Mouse (Mus musculus): ENCODE results near the gene Alg14. TPM values are rescaled to one million over a fixed set of nuclear protein-coding genes. Genes with fewer than 3 reads are reported as not detected.

The Alg14 gene
- polyA plus RNA-seq, 1 experiment from 2014 or later = 17.7 TPM

GRCm38 (mm10) chr3:121351257-121351656 lies 59.7 kb downstream of the Alg14 start:
- ATAC-seq (ENCODE audit: low read depth) = no peak
- no peak overlapping the region for H3K9ac ChIP-seq
- no peak overlapping the region for H3K4me2 ChIP-seq
- 73% methylated on average over 6 of the region's 6 CpGs for WGBS (ENCODE audit: insufficient replicate concordance)
- DNase-seq = no peak
- no peak overlapping the region for H3K4me3 ChIP-seq (replicated peaks)
- H3K27me3 ChIP-seq = no peaks in the 10 kb centered on the region
- no peak overlapping the region for H3K27ac ChIP-seq
- H3K4me1 ChIP-seq (replicated peaks) = peaks cover 12% of the 10 kb centered on the region; the same call in 1 of the 2 replicates
- H3K9me3 ChIP-seq (replicated peaks) = no peaks in the 10 kb centered on the region
- 0 out of 2 replicates have a peak, but pooled peaks cover 3% of the 10 kb centered on the region for H3K36me3 ChIP-seq

GRCm38 (mm10) chr3:121354281-121354680 lies 62.7 kb downstream of the Alg14 start:
- no peak for DNase-seq
- no peak overlapping the region for H3K4me2 ChIP-seq
- 0 out of 2 replicates have a peak, but pooled peaks cover 9% of the 10 kb centered on the region for H3K4me1 ChIP-seq (replicated peaks)

GRCm38 (mm10) chr3:121354861-121355470 lies 63.4 kb downstream of the Alg14 start:
- no peak for ATAC-seq (ENCODE audit: low read depth)
- H3K4me3 ChIP-seq (replicated peaks) = no peak overlapping the region
- H3K36me3 ChIP-seq = 0 out of 2 replicates have a peak, but pooled peaks cover 3% of the 10 kb centered on the region
- DNase-seq = no peak
- H3K9ac ChIP-seq = no peak overlapping the region
- no peak overlapping the region for H3K4me2 ChIP-seq
- no peak overlapping the region for H3K27ac ChIP-seq
- H3K4me1 ChIP-seq (replicated peaks) = 0 out of 2 replicates have a peak, but pooled peaks cover 9% of the 10 kb centered on the region
- H3K9me3 ChIP-seq (replicated peaks) = no peaks in the 10 kb centered on the region
- WGBS (ENCODE audit: insufficient replicate concordance) = 79% methylated on average over 18 of the region's 18 CpGs
- no peaks in the 10 kb centered on the region for H3K27me3 ChIP-seq

More at GRCm38 (mm10) chr3:121354281-121354680, 62.7 kb downstream of the Alg14 start:
- H3K9me3 ChIP-seq (replicated peaks) = no peaks in the 10 kb centered on the region
- H3K27ac ChIP-seq = no peak overlapping the region
- no peak for ATAC-seq (ENCODE audit: low read depth)
- no peak overlapping the region for H3K9ac ChIP-seq
- no peak overlapping the region for H3K4me3 ChIP-seq (replicated peaks)
- WGBS (ENCODE audit: insufficient replicate concordance) = 53% methylated on average over 9 of the region's 9 CpGs
- H3K27me3 ChIP-seq = no peaks in the 10 kb centered on the region
- H3K36me3 ChIP-seq = 0 out of 2 replicates have a peak, but pooled peaks cover 3% of the 10 kb centered on the region

- no peak for ATAC-seq (ENCODE audit: low read depth)
- Histone ChIP-seq H3K27me3 (no peaks in the 10 kb centered on the region), H3K9me3 (replicated peaks) (no peaks in the 10 kb centered on the region), H3K4me1 (replicated peaks) (0 out of 2 replicates have a peak, but pooled peaks cover 9% of the 10 kb centered on the region), H3K4me3 (replicated peaks) (no peak overlapping the region), H3K27ac (no peak overlapping the region), H3K9ac (no peak overlapping the region), H3K4me2 (no peak overlapping the region), H3K36me3 (0 out of 2 replicates have a peak, but pooled peaks cover 3% of the 10 kb centered on the region)
- WGBS (ENCODE audit: insufficient replicate concordance) = 76% methylated on average over 9 of the region's 9 CpGs
- no peak for DNase-seq
These were observed 64.0 kb downstream of the Alg14 start for GRCm38 (mm10) chr3:121355569-121355968.

- no peak overlapping the region for H3K9ac ChIP-seq
- ATAC-seq (ENCODE audit: low read depth) = 0 out of 2 replicates have a peak, but pooled peaks have one; percentile 26
- WGBS (ENCODE audit: insufficient replicate concordance) = 67% methylated on average over 6 of the region's 6 CpGs
These were observed 64.5 kb downstream of the Alg14 start for GRCm38 (mm10) chr3:121356111-121356510.

DNA sequence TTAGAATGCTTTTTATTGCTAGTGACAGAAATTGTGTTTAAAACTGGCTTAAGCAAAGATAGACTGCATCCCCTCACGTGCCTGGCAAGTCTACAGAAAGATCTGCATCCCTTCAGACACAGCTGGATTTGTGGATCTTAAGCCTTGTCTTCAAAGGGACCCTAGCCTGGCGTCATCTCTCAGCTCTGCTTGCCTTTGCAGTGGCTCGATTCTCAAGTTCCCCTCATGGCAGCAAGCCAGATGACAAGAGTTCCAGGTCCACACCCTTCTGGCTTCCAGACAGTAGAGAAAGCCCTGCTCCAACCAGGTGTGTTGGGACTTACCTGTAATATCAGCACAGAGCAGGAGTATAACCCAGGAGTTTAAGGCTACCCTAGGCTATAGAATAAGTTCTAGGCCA lies 65.5 kb downstream of the Alg14 start:
- ATAC-seq (ENCODE audit: low read depth) (no peak), DNase-seq (no peak)
- H3K9me3 ChIP-seq (replicated peaks) = no peaks in the 10 kb centered on the region
- 69% methylated on average over 3 of the region's 3 CpGs for WGBS (ENCODE audit: insufficient replicate concordance)
- H3K9ac ChIP-seq = no peak overlapping the region
- H3K4me1 ChIP-seq (replicated peaks) = 0 out of 2 replicates have a peak, but pooled peaks cover 4% of the 10 kb centered on the region
- no peak overlapping the region for H3K4me2 ChIP-seq
- no peak overlapping the region for H3K4me3 ChIP-seq (replicated peaks)
- H3K27ac ChIP-seq = no peak overlapping the region
- H3K27me3 ChIP-seq = no peaks in the 10 kb centered on the region
- 0 out of 2 replicates have a peak, but pooled peaks cover 3% of the 10 kb centered on the region for H3K36me3 ChIP-seq

More at GRCm38 (mm10) chr3:121356111-121356510, 64.5 kb downstream of the Alg14 start:
- H3K36me3 ChIP-seq = 0 out of 2 replicates have a peak, but pooled peaks cover 3% of the 10 kb centered on the region
- 0 out of 2 replicates have a peak, but pooled peaks cover 9% of the 10 kb centered on the region for H3K4me1 ChIP-seq (replicated peaks)
- no peak overlapping the region for H3K4me3 ChIP-seq (replicated peaks)
- H3K9me3 ChIP-seq (replicated peaks) = no peaks in the 10 kb centered on the region
- DNase-seq = no peak
- H3K27me3 ChIP-seq = no peaks in the 10 kb centered on the region
- H3K4me2 ChIP-seq = no peak overlapping the region
- no peak overlapping the region for H3K27ac ChIP-seq

DNA sequence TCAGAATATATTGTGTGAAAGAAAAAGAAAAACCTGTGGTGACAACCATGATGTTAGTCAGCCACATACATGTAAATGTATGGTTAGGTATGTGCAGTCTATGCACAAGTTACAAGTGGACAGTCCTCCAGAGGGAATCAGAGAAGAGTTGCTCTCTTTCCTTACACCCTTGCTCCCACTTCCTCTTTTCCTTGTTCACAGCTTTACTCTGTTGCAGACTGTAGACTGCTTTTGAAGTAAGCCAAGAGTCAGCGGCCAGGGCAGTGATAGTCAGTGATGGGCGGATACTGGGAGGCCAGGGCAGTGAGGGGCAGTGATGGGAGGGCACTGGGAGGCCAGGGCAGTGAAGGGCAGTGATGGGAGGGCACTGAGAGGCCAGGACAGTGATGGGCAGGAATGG lies 66.7 kb downstream of the Alg14 start:
- H3K27me3 ChIP-seq = no peaks in the 10 kb centered on the region
- H3K27ac ChIP-seq = no peak overlapping the region
- no peak overlapping the region for H3K4me2 ChIP-seq
- H3K4me3 ChIP-seq (replicated peaks) = no peak overlapping the region
- H3K36me3 ChIP-seq = 0 out of 2 replicates have a peak, but pooled peaks cover 3% of the 10 kb centered on the region
- no peak overlapping the region for H3K9ac ChIP-seq
- no peaks in the 10 kb centered on the region for H3K9me3 ChIP-seq (replicated peaks)
- H3K4me1 ChIP-seq (replicated peaks) = 0 out of 2 replicates have a peak, but pooled peaks cover 4% of the 10 kb centered on the region
- no peak for ATAC-seq (ENCODE audit: low read depth)
- DNase-seq = no peak
- WGBS (ENCODE audit: insufficient replicate concordance) = 41% methylated on average over 2 of the region's 2 CpGs

GRCm38 (mm10) chr3:121358850-121359249 lies 67.3 kb downstream of the Alg14 start:
- 68% methylated on average over 6 of the region's 6 CpGs for WGBS (ENCODE audit: insufficient replicate concordance)
- no peaks in the 10 kb centered on the region for H3K27me3 ChIP-seq

DNA sequence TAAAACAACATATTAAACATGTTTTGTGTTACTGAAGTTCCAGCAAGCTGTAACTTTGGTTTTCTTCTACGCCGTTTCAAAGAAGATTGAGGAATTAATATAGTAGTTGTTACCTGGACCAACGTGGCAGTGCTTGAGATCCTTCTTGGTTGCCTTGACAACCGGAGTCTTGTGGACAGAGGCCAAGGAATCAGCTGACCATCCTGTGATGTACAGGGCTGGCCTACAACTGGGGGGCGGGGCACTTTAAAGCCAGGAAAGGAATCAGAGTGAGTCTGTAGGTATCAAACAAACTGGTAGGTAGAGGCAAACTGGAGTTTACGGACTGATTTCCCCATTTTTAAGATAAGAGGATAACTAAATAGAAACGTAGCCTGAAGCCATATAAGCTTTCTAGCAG lies 67.7 kb downstream of the Alg14 start:
- WGBS (ENCODE audit: insufficient replicate concordance) = 75% methylated on average over 7 of the region's 7 CpGs
- Histone ChIP-seq H3K4me1 (replicated peaks) (peaks cover 4% of the 10 kb centered on the region; the same call in 1 of the 2 replicates), H3K4me2 (no peak overlapping the region), H3K9me3 (replicated peaks) (no peaks in the 10 kb centered on the region), H3K27me3 (no peaks in the 10 kb centered on the region), H3K27ac (no peak overlapping the region), H3K36me3 (0 out of 2 replicates have a peak, but pooled peaks cover 3% of the 10 kb centered on the region), H3K9ac (no peak overlapping the region), H3K4me3 (replicated peaks) (no peak overlapping the region)
- no peak for ATAC-seq (ENCODE audit: low read depth)
- DNase-seq = no peak

More at GRCm38 (mm10) chr3:121358850-121359249, 67.3 kb downstream of the Alg14 start:
- H3K27ac ChIP-seq = no peak overlapping the region
- ATAC-seq (ENCODE audit: low read depth) (no peak), DNase-seq (no peak)
- no peak overlapping the region for H3K4me3 ChIP-seq (replicated peaks)
- no peak overlapping the region for H3K4me2 ChIP-seq
- H3K4me1 ChIP-seq (replicated peaks) = 0 out of 2 replicates have a peak, but pooled peaks cover 4% of the 10 kb centered on the region
- no peaks in the 10 kb centered on the region for H3K9me3 ChIP-seq (replicated peaks)
- no peak overlapping the region for H3K9ac ChIP-seq
- 0 out of 2 replicates have a peak, but pooled peaks cover 3% of the 10 kb centered on the region for H3K36me3 ChIP-seq

- WGBS (ENCODE audit: insufficient replicate concordance) = 44% methylated on average over 1 of the region's 1 CpGs
- Histone ChIP-seq H3K4me1 (replicated peaks) (peaks cover 13% of the 10 kb centered on the region), H3K36me3 (no peaks in the 10 kb centered on the region), H3K4me2 (no peak overlapping the region), H3K9ac (no peak overlapping the region), H3K27ac (no peak overlapping the region), H3K9me3 (replicated peaks) (no peaks in the 10 kb centered on the region), H3K27me3 (no peaks in the 10 kb centered on the region), H3K4me3 (replicated peaks) (no peak overlapping the region)
- ATAC-seq (ENCODE audit: low read depth) = no peak
- no peak for DNase-seq
These were observed 70.4 kb downstream of the Alg14 start for GRCm38 (mm10) chr3:121362002-121362401.

DNA sequence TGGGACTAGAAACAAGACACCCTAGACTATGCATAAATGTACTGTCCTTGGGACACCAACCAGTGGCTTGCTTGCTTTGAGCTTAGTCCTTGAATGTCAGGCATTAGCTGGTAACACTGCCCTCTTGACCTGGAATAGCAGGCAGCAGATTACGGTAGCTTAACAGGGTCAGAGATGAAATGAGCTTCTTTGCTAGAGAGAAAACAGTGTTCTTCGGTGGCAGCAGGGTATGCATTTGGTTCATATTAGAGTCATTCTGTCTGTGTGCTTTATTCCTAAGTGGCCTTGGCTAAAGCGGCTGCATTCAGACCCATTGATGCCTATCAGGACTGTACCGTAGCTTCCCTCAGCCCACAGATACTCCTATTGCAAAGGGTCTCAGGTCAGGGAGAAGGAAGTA lies 72.8 kb downstream of the Alg14 start:
- ATAC-seq (ENCODE audit: low read depth) = no peak
- Histone ChIP-seq H3K27me3 (no peaks in the 10 kb centered on the region), H3K4me2 (no peak overlapping the region), H3K4me1 (replicated peaks) (peaks cover 13% of the 10 kb centered on the region), H3K9me3 (replicated peaks) (no peaks in the 10 kb centered on the region), H3K27ac (no peak overlapping the region), H3K36me3 (no peaks in the 10 kb centered on the region), H3K9ac (no peak overlapping the region), H3K4me3 (replicated peaks) (no peak overlapping the region)
- WGBS (ENCODE audit: insufficient replicate concordance) = 63% methylated on average over 4 of the region's 4 CpGs
- no peak for DNase-seq
